Mouse (Mus musculus) cerebellum, adult 9-10 months (tissue): ENCODE measurements around the gene Slc39a13.
"Not testable (repeated sequence)": the region's sequence is repeated elsewhere in the genome, so short reads cannot be mapped to it uniquely, and the experiment has no call there.

Source experiments
- DNase-seq: peaks from one replicate; pipeline ENCODE4 v3.0.0; 2022

The Slc39a13 gene

GRCm38 (mm10) chr2:91062779-91063606 lies 7.2 kb downstream of the Slc39a13 start:
- DNase-seq = no peak

DNA sequence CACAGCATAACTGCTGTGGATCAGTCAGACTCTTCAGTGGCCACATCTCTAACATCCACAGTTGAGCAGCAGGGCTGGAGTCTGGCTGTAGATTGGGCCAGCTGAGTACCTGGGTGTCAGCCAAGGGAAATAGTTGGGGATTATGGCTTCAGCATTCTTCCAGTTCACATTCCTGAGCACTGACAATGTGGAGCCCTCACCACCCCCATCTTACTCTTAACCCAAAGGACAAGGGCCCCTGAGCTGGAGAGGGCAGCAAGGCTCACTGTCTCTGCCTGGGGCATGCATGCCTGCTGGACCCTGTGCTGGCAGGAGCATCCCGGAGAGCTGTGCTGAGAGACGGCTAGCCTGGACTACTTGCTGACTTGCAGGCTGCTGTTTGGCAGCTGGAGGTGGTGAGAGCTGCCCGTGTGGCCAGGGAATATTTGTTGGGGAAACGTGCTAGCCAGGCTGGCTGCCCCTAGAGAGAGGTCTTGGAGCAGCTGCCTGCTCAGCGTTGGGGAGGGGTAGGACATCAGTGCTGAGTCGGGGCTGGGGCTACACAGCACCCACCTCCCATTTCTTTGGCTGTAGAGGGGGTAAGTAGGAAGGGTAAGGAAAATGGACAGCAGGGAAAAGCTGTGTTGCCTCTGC lies 8.3 kb downstream of the Slc39a13 start:
- no peak for DNase-seq

- no peak for DNase-seq
Observed at GRCm38 (mm10) chr2:91060544-91061355, 9.5 kb downstream of the Slc39a13 start.

- no peak for DNase-seq
Observed at GRCm38 (mm10) chr2:91059376-91059775, 10.8 kb downstream of the Slc39a13 start.

- no peak for DNase-seq
Observed at GRCm38 (mm10) chr2:91058435-91058834, 11.8 kb downstream of the Slc39a13 start.

- DNase-seq = peak; percentile 96
Observed at GRCm38 (mm10) chr2:91053934-91054382, 16.3 kb downstream of the Slc39a13 start, which contains the start of gene Psmc3. Psmc3 (plus strand) TSS chr2:91054009.

DNA sequence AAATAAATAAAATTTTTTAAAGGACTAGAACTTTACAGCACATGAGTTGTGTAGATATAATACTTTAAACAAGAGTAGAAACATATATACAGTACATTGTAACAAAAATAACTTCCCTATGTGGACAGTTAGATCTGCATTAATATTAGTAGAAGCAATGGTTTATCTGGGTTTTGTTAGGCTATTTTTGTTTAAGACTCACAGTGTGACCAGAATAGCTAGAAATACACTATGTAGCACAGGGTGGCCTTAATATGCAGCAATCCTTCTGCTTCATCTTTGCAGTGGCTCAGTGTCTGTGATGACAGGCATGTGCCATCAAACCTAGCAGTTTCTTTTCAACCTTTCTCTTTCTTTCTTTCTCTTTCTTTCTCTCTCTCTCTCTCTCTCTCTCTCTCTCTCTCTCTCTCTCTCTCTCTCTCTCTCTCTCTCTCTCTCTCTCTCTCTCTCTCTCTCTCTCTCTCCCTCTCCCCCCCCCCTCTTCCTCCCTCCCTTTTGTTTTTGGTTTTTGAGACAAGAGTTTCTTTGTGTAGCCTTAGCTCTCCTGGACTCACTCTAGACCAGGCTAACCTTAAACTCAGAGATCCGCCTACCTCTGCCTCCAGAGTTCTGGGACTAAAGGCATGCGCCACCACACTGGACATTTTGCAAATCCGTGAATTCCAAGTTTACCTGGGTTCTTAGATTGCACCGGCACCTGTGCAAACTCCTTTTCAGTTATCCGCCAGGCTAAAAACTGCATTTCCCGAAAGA lies 16.9 kb downstream of the Slc39a13 start:
- no peak for DNase-seq

GRCm38 (mm10) chr2:91052752-91053151 lies 17.5 kb downstream of the Slc39a13 start:
- peak; percentile 40 for DNase-seq

- no peak for DNase-seq
Observed at GRCm38 (mm10) chr2:91051917-91052316, 18.3 kb downstream of the Slc39a13 start.

DNA sequence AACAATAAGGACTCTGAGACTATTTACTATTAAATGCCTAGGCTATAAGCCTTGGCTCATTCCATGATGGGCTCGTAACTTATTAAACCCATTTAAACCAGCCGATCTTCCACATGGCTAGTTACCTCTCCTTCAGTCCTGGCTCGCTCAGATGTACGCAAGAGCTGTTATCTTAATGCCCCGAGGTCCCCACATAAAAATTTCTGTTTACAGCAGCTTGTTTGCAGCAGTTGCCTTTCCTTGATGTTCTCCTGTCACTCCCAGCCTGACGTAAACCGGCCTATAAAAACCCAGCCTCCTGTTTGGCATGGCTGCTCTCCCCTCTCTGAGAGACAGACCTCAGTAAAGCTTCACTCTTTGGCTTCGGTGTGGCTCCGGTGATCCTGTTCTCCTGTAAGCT lies 22.9 kb downstream of the Slc39a13 start:
- no peak for DNase-seq

GRCm38 (mm10) chr2:91045805-91046204 lies 24.4 kb downstream of the Slc39a13 start:
- DNase-seq = not testable (repeated sequence)

DNA sequence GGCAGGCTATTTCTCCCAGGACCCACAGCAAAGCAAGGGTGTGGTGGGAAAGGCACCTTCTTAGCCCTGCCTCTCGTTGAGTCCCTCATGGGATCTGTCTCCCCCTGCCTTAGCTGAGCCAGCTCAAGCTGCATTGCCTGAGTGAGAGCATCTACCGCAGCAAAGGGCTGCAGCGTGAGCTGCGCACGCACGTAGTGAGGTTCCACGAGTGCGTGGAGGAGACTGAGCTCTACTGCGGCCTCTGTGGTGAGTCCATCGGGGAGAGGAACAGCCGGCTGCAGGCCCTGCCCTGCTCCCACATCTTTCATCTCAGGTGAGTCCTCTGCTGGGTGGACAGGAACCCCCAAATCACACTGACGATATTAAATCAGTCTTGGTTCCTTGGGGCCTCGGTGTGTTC lies 25.5 kb downstream of the Slc39a13 start:
- DNase-seq = no peak

- DNase-seq = no peak
Observed at GRCm38 (mm10) chr2:91042651-91043398, 27.4 kb downstream of the Slc39a13 start.

DNA sequence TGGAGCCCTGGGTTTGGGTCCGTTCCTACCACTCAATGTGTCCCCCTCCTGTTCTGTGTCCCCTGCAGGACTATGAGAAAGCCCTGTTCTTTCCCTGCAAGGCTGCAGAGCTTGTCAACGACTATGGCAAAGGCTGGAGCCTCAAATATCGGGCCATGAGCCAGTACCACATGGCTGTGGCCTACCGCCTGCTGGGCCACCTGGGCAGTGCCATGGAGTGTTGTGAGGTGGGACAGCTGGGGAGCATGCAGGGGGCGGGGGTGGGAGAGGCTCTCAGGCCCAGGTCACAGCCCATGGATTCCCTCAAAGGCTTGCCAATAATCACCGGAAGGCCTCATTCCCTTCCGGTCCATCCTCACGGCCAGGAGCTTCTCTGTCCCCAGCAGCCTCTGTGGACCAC lies 28.4 kb downstream of the Slc39a13 start:
- DNase-seq = no peak

DNA sequence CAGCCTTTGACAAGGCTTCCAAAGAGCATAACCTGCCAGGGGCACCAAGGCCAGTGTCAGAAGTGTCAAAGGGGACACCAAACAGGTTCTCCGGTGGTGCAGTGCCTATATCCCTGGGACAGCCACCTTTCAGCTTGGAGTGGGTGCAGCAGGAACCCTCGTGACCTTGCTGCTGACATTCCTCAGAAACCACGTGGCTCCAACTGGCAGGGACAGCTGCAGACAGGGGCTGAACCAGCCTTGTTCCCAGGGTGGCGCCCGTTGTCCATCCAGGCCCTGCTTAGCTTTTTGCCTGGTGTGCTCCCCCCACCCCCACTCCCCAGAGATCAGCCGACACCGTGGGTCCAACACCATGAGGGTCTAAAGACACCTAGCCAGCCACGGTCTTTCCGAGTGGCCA lies 34.8 kb downstream of the Slc39a13 start, which contains the start of gene Rapsn:
TSS of gene Rapsn (plus strand) at position 236 of the 400 bp plus-strand sequence.
- no peak for DNase-seq

GRCm38 (mm10) chr2:91033000-91033399 lies 37.2 kb downstream of the Slc39a13 start:
- no peak for DNase-seq

DNA sequence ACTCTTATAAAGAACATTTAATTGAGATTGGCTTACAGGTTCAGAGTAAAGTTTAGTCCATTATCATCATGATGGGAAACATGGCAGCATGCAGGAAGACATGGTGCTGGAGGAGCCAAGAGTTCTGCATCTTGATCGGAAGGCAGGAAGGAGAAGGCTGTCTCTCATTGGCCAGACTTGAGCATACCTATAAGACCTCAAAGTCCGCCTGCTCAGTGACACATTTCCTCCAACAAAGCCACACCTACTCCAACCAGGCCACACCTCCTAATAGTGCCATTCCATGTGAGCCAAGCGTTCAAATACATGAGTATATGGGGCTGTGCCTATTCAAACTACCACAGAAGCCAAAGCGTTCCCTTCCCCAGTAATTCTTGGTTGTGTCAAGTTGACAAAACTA lies 39.0 kb downstream of the Slc39a13 start:
- no peak for DNase-seq

- no peak for DNase-seq
Observed at GRCm38 (mm10) chr2:91027391-91028214, 42.6 kb downstream of the Slc39a13 start.

DNA sequence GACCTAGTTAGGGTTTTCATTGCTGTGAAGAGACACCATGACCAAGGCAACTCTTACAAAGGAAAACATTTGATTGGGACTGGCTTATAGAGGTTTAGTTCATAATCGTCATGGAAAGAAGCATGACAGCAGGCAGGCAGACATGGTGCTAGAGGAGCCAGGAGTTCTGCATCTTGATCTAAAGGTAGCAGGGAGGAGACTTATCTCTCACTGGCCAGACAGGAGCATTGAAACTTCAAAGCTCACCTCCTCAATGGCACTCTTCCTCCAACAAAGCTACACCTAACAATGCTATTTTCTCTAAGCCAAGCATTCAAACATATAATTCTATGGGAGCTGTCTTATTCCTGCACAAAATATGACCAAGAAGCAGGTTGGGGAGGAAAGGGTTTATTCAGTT lies 43.7 kb downstream of the Slc39a13 start:
- no peak for DNase-seq

DNA sequence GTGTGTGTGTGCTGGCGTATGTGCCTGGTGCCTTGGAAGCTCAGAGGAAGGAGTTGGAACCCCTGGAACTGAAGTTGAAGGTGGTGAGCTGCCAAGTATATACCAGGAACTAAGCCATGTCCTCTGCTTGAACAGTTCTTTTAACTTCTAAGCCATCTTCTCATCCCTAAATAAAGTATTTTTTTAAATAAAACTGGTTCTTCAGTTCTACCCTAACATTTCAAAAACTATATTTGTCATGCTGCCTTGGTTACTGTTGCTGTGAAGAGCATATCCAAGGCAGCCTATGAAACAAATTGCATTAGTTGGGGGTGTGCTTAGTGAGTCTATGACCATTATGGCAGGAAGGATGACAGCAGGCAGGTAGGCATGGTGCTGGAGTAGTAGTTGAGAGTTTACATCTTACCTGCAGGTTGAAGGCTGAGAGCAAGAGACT lies 45.1 kb downstream of the Slc39a13 start:
- no peak for DNase-seq

DNA sequence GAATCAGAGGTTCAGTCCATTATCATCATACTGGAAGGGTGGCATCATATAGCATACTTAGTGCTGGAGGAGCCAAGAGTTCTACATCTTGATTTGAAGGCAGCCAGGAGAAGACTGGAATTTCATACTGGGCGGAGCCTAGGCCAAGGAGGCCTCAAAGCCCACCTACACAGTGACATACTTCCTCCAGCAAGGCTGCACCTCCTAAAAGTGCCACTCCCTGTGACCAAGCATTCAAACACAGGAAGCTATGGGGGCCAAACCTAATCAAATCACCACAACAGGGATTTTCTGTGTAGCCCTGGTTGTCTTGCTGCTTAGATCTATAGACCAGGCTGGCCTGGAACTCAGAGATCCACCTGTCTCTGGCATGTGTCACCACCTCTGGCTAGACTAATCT lies 46.3 kb downstream of the Slc39a13 start:
- no peak for DNase-seq
